ENCODE assay signal across 9 mouse cellular contexts in the genomic region with DNA sequence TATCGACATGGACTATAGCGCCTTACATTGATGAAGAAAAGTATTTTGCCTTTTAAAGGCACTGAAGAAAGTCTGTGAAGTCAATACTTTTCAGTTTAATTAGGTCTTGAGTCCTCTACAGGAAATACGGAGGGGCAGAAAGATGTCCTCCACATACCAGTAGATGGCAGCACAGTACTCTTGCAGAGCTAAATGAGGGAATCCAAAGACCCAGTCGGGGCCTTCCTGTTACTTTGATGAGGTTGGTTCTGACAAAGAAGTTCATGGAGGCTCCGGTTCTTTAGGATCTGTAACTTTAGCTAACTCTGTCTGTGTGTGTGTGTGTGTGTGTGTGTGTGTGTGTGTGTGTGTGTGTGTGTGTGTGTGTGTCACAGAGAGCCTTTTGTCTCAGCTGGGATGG. TPM values are rescaled to one million over a fixed set of nuclear protein-coding genes. Genes with fewer than 3 reads are reported as not detected.
DNase-seq lines count a peak whose midpoint lies in the region; ATAC-seq lines count a peak whose summit lies in the region.
"Had no signal": no experiment of that assay in that cellular context is flagged by ENCODE, and none has a peak within 500 bp of the region (broad histone marks: within the 10 kb centered on the region; RNA-seq: fewer than 3 reads in every experiment).

No protein-coding gene starts in this region.

- H3K4me2 ChIP-seq in kidney, embryonic 14.5 days (replicated peaks; ENCODE audit: low read depth, low read length) = no peak overlapping the region

- peaks cover 16% of the 10 kb centered on the region for H3K4me1 ChIP-seq in kidney, embryonic 14.5 days (ENCODE audit: control insufficient read depth, insufficient read depth, low read length)
- H3K4me1 ChIP-seq in megakaryocyte, embryonic 14.5 days = peaks cover 39% of the 10 kb centered on the region

- H3K9ac ChIP-seq in kidney, embryonic 14.5 days (ENCODE audit: low read depth, low read length) = no peak overlapping the region

- no peaks in the 10 kb centered on the region for H3K27me3 ChIP-seq in kidney, embryonic 14.5 days (ENCODE audit: control insufficient read depth, insufficient read depth, low read length)
- H3K27me3 ChIP-seq in megakaryocyte, embryonic 14.5 days (replicated peaks) = no peaks in the 10 kb centered on the region

- no peak overlapping the region for H3K4me3 ChIP-seq in kidney, embryonic 14.5 days (ENCODE audit: low read length)
- H3K4me3 ChIP-seq in megakaryocyte, embryonic 14.5 days (replicated peaks) = peak overlapping the region; percentile 87

- intact Hi-C loops in heart, postnatal 25 days (cut with DNase I) = loop anchor here (2.0 kb wide), 1 partner anchor 68 kb away; no protein-coding TSS in a partner anchor

- peak; percentile 81 for DNase-seq in kidney, adult 11 months
- DNase-seq in brain, adult 2 months (ENCODE audit: low read depth, low spot score) = peak; percentile 93
- DNase-seq in heart, postnatal 25 days (ENCODE audit: low spot score) = peak; percentile 52
- peak; percentile 88 for DNase-seq in layer of hippocampus, adult 9-11 months
- peak; percentile 71 to 74 for DNase-seq in spleen, postnatal 4 days (ENCODE audit: low spot score in 2 of 2)

- H3K27ac ChIP-seq in kidney, embryonic 14.5 days (ENCODE audit: low read depth, low read length) = no peak overlapping the region
- H3K27ac ChIP-seq: macrophage had no signal

- no peaks in the 10 kb centered on the region for H3K36me3 ChIP-seq in kidney, embryonic 14.5 days (ENCODE audit: control insufficient read depth, insufficient read depth, low read length)
- no peaks in the 10 kb centered on the region for H3K36me3 ChIP-seq in megakaryocyte, embryonic 14.5 days (replicated peaks; ENCODE audit: low read length)

- 9% methylated on average over 5 of the region's 5 CpGs for WGBS in kidney, embryonic 14.5 days

- no peaks in the 10 kb centered on the region for H3K9me3 ChIP-seq in kidney, embryonic 14.5 days (ENCODE audit: control insufficient read depth, low read length)
- H3K9me3 ChIP-seq in megakaryocyte, embryonic 14.5 days = no peaks in the 10 kb centered on the region

- no peak for ATAC-seq in kidney, embryonic 14.5 days (ENCODE audit: low FRiP score, low TSS enrichment)
- ATAC-seq in erythroblast, adult 5-6 weeks (replicated peaks; ENCODE audit: low FRiP score, poor library complexity, severe bottlenecking) = peak; percentile 58; the same call in 1 of the 2 replicates

RNA-seq across cellular contexts. Expression of a gene that starts 1.2 kb away (rescaled TPM):
- 6.8 and 8.3 TPM in 2 replicates for polyA plus RNA-seq in kidney, embryonic 14.5 days (2014; fragmentation: Nextera tagmentation; extraction: Ambion mirVana)
- total RNA-seq in erythroblast, adult 5-6 weeks (2015; ENCODE audit: low replicate concordance) = 177 and 182 TPM in 2 replicates
- total RNA-seq in erythroblast, adult 5-6 weeks (2017; ENCODE audit: low replicate concordance) = 191 and 193 TPM in 2 replicates
- total RNA-seq in heart, postnatal 25 days (2021) = 10 to 100 TPM; 27.7 to 32.8 TPM
- polyA plus RNA-seq in megakaryocyte, embryonic 14.5 days (2012; ENCODE audit: insufficient read depth, low replicate concordance) = 79.7 and 92.7 TPM in 2 replicates

RNA-seq across cellular contexts. Expression of a gene that starts 11.5 kb away (rescaled TPM):
- 5.6 and 9.0 TPM in 2 replicates for polyA plus RNA-seq in kidney, embryonic 14.5 days (2014; fragmentation: Nextera tagmentation; extraction: Ambion mirVana)
- total RNA-seq in erythroblast, adult 5-6 weeks (2015; ENCODE audit: low replicate concordance) = not detected in 2 replicates
- not detected in 2 replicates for total RNA-seq in erythroblast, adult 5-6 weeks (2017; ENCODE audit: low replicate concordance)
- 10 to 100 TPM; 14.8 to 16.3 TPM for total RNA-seq in heart, postnatal 25 days (2021)
- 0.14 and 0.54 TPM in 2 replicates for polyA plus RNA-seq in megakaryocyte, embryonic 14.5 days (2012; ENCODE audit: insufficient read depth, low replicate concordance)

RNA-seq across cellular contexts. Expression of a gene that starts 15.7 kb away (rescaled TPM):
- 353 and 454 TPM in 2 replicates for polyA plus RNA-seq in kidney, embryonic 14.5 days (2014; fragmentation: Nextera tagmentation; extraction: Ambion mirVana)
- total RNA-seq in erythroblast, adult 5-6 weeks (2015; ENCODE audit: low replicate concordance) = 38.6 and 40.1 TPM in 2 replicates
- 53.4 and 59.0 TPM in 2 replicates for total RNA-seq in erythroblast, adult 5-6 weeks (2017; ENCODE audit: low replicate concordance)
- 100 to 1,000 TPM; 104 to 108 TPM for total RNA-seq in heart, postnatal 25 days (2021)
- 76.4 and 102 TPM in 2 replicates for polyA plus RNA-seq in megakaryocyte, embryonic 14.5 days (2012; ENCODE audit: insufficient read depth, low replicate concordance)

RNA-seq across cellular contexts. Expression of a gene that starts 21.6 kb away (rescaled TPM):
- 14.5 and 21.0 TPM in 2 replicates for polyA plus RNA-seq in kidney, embryonic 14.5 days (2014; fragmentation: Nextera tagmentation; extraction: Ambion mirVana)
- total RNA-seq in erythroblast, adult 5-6 weeks (2015; ENCODE audit: low replicate concordance) = 4.8 and 24.2 TPM in 2 replicates
- 8.8 and 10.2 TPM in 2 replicates for total RNA-seq in erythroblast, adult 5-6 weeks (2017; ENCODE audit: low replicate concordance)
- total RNA-seq in heart, postnatal 25 days (2021) = 10 to 100 TPM; 21.8 to 25.1 TPM
- 2.7 and 7.6 TPM in 2 replicates for polyA plus RNA-seq in megakaryocyte, embryonic 14.5 days (2012; ENCODE audit: insufficient read depth, low replicate concordance)

RNA-seq across cellular contexts. Expression of a gene that starts 36.9 kb away (rescaled TPM):
- 11.8 and 16.9 TPM in 2 replicates for polyA plus RNA-seq in kidney, embryonic 14.5 days (2014; fragmentation: Nextera tagmentation; extraction: Ambion mirVana)
- 1.7 and 8.6 TPM in 2 replicates for total RNA-seq in erythroblast, adult 5-6 weeks (2015; ENCODE audit: low replicate concordance)
- 11.8 and 17.6 TPM in 2 replicates for total RNA-seq in erythroblast, adult 5-6 weeks (2017; ENCODE audit: low replicate concordance)
- total RNA-seq in heart, postnatal 25 days (2021) = 1 to 10 TPM; 3.8 to 4.3 TPM
- polyA plus RNA-seq in megakaryocyte, embryonic 14.5 days (2012; ENCODE audit: insufficient read depth, low replicate concordance) = 4.9 and 7.4 TPM in 2 replicates

Comparison
In these comparisons a context has a peak if more than half of its experiments do, and no peak if none do; other contexts are left out.
1. RNA of a gene that starts 1.2 kb away (total RNA-seq): 177 to 193 TPM in erythroblast, adult 5-6 weeks; 27.7 to 32.8 TPM in heart, postnatal 25 days; every median in the first group is over 4 times any median in the second.
2. RNA of a gene that starts 11.5 kb away (total RNA-seq): 14.8 to 16.3 TPM in heart, postnatal 25 days; not detected in erythroblast, adult 5-6 weeks; every median in the first group is over 10 times any median in the second.
3. Peak in every context shown above with its lines, with median percentiles within 50 percentile points of each other: DNase-seq.